Mouse (Mus musculus) gastrocnemius, postnatal 4 days (tissue): ENCODE results near the gene Tbcel. TPM values are rescaled to one million over a fixed set of nuclear protein-coding genes. Genes with fewer than 3 reads are reported as not detected.

Source experiments
- DNase-seq, 2 experiments: peaks; one replicate each; pipeline ENCODE4 v3.0.0; 2021 to 2022; ENCODE audit warnings: low spot score in 2 of 2, mixed read lengths in 2 of 2
- long read RNA-seq, 2 experiments: library from polyadenylated mRNA; stranded (forward); transcript quantifications; one replicate each; pipeline ENCODE4 v2.0.0; 2021
- total RNA-seq, 2 experiments: library from RNA; stranded (reverse); gene quantifications; 2 replicates each; pipeline ENCODE4 v1.2.3; 2021

Gene Tbcel
- total RNA-seq: 10 to 100 TPM; 23.2 to 26.4 TPM
- long read RNA-seq, experiment 1, full-length matches to known transcripts: 10 of 16 reads
- long read RNA-seq, experiment 1, partial matches to known transcripts: 0 of 16 reads
- long read RNA-seq, experiment 1, other reads (novel, unspliced or antisense): 6 of 16 reads
- long read RNA-seq, experiment 2, full-length matches to known transcripts: 4 of 11 reads
- long read RNA-seq, experiment 2, partial matches to known transcripts: 0 of 11 reads
- long read RNA-seq, experiment 2, other reads (novel, unspliced or antisense): 7 of 11 reads

DNA sequence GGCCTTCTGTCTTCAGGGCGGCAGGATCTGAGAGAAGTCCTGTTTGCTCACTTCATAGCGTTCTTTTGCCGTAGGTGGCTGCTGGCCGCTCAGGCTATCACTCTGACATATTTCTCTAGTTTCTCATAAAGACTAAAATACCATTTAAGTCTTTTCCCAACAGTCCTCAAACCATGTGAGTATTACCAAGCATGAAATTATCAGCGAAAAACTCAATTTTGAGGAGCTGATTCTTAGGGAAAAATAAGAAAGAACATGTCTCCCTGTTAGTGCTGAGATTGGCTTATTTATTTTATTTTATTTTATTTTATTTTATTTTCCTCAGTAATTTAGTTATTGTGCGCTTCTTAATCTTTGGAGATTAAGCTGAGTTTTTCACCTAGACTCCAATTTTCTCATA, at the start of gene Tbcel:
Gene Tbcel, minus strand, starts transcription at position 101 of the 400 bp plus-strand sequence.
- DNase-seq: no peak

DNA sequence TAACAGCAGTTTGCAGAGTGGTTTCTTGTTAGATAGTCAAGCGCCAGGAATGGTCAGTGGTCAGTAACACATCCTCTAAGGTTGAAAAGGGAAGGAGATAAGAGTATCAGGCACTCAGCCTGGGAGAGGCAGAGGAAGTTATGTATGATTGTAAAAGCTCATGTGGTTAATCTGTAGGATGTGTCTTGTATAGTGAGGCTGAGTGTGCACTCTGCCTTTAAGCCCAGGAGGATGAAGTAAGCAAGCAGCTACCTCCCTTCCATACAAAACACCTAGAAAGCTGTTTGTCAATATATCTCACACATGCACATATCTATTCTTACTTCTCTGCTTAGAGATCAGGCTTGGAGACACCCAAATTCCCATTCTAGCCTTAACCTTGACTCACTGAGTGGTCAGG, 47.6 kb upstream of the Tbcel start:
- DNase-seq: no peak

DNA sequence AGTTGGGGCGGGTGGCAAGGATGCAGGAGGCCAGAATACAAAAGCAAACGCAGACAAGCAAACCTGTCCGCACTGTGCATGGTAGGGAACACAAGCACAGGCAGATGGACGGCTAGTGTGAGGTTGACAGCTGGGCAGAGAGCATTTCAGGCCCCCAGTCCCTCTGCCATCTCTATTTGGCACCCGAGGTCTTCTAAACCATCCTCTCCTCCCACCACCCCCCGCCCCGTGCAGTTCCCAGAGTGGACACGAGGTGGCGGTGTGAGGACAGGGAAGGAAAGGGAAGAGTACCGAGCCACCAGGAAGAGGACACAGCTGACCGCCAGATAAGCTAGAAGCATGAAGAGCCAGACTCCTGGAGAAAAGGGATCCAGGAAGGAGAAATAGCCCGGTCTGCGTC, 42.5 kb upstream of the Tbcel start:
- peak; percentile 58 to 75 for DNase-seq

DNA sequence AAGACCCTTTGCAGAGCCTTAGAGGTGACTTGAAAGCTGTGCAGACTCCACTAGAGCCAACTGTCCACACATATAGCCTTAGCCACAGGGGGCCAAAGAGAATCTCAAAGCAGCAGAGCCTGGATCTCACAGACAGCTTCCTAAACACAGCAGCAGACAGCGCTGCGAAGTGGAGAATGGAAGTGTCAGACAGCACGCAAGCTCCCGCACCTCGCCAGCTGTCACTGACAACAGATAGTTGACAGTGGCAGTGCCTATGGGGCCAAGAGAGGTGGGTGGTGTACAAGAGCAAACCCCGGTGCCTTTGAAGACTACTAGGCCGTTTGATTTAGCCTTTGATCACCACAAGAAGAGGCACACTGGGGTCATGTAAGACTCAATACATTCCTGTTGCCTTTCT, 41.4 kb upstream of the Tbcel start:
- no peak for DNase-seq

DNA sequence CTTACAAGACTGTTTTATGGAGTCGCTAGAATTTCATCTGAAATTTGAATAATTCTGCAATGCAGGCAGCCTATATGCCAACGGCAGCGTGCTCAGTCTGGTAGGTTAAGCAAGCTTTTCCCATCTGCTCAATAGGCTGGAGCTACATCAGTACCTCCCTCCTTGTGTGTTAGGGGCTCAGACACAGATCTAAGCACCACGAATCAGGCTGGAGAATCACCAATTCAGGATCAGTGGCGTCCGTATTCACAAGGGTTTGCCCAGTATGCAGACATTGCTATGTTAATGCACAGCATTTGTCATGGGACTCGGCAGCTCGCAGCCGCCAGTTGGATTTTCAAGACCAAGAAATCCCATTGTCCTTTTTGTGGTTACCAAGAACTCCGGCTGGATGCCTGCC, 36.9 kb upstream of the Tbcel start:
- no peak for DNase-seq

DNA sequence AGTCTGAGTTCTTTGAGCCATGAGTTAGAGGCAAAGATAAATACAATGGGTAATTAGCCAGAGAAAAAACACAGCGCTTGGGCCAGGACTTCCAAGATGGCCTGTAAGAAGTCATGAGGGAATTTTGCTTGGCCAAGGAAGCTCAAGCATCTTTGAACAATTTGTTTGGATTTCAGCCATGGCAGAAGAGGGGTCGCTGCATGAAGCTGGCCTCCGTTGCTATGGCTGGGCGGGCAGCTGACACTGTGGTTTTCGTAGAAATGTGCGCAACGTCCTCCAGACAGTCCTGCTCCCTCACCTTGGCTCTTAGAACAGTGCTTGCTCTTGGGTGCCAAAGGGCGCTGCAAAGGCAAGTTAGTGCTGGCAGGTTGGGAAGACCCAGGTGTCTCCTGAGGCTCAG, 25.9 kb upstream of the Tbcel start:
- DNase-seq: no peak

DNA sequence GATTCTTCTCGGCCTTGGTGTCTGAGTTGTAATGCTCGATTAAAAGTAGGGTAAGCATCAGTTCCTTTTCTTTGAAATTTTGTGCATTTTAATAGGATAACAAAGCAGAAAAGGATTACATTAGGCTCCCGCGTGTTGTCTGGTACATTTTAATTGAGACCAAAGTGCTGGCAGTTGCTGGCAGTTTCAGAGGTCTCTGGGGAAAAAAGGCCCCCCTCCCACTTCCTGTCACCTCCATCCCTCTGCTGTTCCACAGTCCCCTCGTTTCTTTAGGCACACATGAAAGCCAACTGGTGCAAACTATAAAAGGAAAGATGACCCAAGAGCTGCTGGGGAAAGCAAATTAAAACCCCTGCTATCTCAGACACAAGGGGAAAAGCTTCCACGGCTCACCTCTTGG, 25.4 kb upstream of the Tbcel start:
- no peak for DNase-seq

DNA sequence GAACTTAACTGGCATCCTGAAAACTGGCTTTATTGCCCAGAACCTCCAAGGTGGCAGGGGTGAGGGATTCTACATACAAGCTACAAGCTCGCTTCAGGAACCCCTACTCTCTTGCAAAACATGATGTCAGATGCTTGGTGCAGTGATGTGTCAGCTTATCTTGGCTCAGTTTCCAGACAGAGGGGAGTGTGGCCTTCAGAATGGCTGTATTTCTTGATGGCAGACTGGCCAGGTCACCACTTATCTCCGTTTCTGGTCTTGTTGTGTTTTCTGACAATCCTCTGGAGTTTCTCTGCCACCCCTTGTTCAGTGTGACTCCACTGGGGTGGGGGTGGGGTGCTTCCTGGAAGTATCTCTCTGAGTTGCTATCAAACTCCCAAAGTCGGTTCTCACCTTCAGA, 24.3 kb upstream of the Tbcel start:
- DNase-seq: no peak

DNA sequence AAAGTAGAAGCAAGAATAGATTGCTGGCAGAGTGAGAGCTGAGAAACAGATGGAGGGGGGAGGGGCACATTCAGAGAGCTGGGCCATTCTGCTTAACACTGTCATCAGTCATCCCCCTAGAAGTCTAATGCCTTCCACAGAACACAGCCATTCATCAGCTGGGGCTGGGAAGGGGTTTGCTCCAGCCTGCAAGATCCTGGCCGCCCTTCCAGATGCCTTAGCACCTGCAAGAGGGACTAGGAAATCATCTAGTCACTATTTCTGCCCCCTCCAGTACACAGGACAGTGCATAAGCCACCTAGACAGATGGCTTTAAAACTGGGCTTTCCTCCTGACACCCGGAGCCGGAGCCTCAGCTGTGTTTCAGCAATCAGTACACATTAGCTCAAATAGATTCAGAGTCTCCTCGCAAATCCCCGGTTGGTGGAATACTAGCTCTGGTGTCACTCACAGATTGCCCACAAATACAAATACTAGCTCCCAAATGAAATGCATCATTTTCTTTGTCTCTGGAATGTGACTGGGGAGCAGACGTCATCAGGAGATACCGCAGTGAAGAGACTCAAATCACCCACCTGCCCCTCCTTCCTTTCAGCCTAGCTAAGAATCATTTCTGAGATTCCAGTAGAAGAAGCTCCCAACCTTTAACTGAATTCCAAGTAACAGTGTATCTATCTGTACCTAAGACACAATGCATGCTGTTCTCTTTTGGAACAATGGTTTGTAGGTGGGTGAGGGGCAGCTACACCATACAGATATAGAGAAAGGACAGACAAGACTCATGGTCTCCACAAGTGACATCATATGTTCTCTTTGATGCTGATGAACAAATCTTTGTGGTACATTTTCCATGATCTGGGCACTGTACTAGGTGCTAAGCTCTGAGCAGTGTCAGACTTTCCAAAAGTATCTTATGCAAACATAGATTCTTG, 22.9 kb upstream of the Tbcel start:
- no peak for DNase-seq

DNA sequence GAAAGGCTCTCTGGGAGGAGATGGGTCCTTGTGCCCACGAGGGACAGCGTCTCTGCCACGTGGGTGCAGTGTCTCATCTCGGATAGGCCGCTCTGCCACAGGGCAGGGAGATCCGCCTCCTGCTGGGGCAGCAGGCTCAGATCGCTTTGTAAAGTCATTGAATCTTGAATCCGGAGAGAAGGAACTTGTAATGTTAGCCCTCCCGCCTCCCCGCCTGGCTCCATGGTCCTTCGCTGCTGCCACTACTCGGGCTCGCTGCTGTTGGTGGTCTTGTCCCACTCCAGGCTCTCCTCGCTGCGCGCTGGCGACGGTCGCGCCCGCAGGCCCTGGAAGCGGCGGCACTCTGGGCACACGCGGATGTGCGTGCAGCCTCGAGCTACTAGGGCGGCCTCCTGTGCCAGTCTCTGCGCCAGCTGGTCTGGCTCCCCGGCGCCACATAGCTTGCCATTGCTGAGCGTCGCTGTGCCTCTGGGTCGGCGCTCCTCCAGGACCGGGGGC, 13.0 kb upstream of the Tbcel start:
- DNase-seq: peak; percentile 19 to 37

DNA sequence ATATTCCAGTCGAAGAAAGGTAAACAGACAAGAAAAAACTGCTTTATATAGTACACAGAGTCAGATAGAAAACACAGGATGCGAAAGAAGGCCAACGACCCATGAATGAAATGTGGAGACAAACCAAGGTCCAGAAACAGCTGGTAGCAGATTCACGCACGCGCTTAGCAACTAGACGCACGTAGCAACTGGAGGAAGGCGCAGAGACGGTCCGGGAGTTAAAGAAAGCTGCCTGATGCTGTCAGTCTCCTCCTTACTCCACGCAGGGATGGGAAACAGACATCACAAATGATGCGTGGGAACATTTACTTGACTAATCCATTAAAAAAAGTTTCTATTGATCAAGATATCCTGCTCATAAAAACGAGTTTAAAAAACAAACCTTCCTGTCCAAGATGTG, 10.6 kb upstream of the Tbcel start:
- DNase-seq: no peak

DNA sequence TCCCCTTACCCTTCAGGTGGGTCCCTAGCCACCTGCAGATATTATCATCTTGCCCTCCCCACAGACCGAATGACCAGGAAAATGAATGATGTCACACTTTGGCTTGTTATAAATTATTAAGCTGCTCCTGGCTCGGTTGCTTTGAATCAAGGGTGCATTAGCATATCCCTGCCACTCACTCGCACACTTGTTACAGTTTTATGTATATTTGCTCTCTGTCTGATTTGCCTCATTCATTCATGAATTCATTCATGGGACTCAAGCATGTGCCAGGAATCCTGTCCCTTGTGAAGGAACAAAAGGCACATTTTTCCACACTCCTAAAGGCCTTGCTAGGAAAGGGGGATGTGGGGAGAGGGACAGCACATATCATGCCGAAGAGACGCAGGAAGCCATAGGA, 5.5 kb upstream of the Tbcel start:
- DNase-seq: no peak

DNA sequence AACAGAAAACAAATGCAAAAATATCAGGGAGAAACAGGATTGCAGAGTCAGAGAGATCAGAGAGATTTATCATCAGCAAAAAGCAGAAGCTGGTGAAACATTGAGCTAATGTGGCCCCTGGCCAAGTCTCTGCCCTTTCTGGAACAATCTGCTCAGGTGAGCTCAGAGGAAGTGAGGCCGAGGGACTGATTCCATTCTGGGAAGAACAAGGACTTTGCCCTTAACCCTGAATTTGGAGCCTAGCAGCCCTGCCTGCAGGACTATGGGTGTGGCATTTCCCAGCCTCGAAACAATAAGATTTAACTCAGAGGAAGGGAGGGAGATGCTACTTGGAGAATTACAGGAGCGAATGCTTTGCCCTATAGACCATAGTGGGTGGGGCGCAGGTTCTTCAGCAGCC, 4.7 kb upstream of the Tbcel start:
- no peak for DNase-seq

DNA sequence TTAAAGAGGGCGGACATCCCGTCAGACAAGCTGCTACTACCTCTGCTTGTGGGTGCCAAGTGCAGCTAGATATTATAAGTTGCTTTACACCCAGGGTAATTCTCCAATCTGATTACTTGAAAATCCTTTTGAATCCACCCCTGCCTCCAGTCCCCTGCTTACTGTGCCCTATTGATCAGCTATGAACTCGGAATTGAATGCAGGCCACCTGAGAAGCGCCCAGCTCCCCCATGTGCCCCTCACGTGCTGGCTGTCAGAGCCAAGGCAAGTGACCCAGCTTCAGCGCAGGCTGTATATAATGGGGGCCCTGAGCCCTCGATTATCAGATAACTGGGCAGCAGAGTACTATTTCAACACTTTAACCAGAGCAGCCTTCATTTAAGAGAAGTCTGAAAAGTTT, 626 bp upstream of the Tbcel start:
- no peak for DNase-seq

DNA sequence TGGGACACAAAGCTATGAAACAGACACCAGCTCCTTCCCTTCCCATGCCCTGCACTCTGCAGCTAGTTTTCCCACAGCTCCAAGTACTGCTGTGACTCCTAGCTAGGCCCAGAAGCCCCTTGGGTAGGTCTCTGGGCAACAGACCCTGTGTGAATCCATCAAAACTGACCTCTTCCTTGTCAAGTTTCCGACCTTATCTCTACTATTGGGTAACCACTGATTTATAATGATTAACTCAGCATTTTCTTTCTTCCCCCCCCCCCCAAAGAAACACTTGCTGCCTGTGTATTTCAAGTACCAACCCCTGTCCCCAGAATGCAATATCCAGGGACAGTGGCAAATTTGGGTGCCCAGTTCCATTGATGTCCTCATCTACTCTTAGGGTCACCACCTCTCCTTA, 587 bp downstream of the Tbcel start:
- DNase-seq: no peak

DNA sequence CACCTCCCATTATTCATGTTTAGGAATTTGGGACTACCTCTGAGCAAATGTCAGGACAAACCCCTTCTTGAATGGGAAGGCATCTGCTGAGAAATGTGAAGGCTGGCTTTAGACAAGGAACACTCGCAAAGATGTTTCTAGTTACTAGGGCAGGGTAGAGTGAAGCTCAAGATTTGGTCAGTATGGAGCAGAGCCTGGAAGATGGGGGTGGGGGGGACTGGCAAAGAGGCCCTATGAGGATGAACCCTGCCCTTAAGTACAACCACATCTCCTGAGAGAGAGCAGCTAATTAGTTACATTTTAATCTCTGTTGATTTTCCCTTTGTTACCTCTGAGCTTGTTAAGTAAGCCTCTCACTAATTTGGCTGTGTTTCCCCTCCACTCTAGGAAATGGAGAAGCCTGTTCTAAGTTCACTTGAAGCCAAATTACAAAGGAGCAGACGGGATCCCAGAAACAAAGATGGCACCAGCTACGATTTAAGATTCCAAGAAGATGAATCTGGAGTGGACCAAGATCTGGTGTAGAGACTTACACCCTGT, 2.6 kb downstream of the Tbcel start:
- DNase-seq: no peak

DNA sequence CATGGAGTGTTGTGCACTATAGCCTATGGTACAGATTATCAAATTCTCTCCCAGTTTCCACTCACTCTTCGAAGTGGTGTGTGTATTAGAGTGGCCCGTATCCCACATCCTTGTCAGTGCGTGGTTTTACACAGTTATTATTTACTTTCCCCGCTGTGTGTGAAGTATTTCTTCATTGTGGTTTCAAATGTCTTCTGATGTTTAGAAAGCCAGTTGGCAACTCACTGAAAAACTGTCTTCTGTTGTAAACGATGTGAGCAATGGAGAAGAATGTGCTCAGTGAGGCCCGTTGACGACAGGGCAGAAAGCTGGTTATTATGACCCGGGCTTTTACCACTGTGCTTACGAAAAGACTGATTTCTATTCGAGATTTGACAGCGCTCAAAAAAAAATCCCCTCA, 3.0 kb downstream of the Tbcel start:
- no peak for DNase-seq

DNA sequence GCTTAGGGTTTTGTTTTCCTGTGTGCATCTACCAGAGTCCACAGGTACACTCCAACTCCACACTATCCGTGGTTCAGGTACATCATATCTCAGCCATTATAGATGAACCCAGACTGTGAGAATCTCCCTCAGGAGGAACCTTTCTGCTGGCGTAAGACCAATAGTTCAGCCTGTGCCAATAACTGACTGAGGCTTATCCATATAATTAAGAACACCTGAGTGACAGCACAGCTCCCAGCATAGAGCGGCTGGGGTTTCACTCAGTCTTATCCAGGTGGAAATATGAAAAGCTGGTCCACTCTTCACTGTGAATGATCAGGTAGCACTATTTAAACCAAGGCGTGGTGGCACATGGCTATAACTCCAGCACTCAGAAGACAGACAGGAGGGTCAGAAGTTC, 3.9 kb downstream of the Tbcel start:
- DNase-seq: no peak

DNA sequence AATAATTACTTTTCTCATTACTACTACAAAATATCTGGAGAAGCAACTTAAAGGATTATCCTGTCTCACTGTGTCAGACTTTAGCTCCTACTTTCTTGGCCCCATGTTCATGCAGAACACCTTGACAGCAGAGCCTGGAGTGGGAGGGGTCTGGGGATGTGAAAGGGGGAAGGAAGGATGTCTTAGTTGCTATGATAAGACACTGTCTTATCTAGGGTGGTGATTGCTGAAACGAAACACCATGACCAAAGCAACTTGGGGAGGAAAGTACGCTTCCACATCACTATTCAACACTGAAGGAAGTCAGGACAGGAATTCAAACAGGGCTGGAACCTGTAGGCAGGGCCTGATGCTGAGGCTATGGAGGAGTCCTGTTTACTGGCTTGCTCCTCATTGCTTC, 11.3 kb downstream of the Tbcel start:
- no peak for DNase-seq

DNA sequence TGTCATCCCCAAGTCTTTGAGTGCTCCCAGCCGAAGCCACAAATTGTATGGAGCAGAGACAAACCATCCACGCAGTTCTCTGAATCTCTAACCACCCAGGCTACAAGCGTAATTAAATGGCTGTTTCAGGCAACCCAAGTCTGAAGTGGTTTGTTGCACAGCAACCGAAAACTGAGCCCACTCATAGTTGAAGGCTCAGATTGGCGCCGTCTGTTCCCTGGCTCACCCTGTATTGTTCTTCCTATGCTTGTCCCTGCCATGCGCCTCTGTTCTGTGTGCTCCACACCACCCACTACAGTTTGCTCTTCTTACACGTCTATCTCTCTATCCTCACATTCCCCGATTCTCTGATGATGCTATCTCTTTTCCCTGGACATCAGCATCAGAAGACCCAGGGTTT, 15.8 kb downstream of the Tbcel start:
- no peak for DNase-seq

DNA sequence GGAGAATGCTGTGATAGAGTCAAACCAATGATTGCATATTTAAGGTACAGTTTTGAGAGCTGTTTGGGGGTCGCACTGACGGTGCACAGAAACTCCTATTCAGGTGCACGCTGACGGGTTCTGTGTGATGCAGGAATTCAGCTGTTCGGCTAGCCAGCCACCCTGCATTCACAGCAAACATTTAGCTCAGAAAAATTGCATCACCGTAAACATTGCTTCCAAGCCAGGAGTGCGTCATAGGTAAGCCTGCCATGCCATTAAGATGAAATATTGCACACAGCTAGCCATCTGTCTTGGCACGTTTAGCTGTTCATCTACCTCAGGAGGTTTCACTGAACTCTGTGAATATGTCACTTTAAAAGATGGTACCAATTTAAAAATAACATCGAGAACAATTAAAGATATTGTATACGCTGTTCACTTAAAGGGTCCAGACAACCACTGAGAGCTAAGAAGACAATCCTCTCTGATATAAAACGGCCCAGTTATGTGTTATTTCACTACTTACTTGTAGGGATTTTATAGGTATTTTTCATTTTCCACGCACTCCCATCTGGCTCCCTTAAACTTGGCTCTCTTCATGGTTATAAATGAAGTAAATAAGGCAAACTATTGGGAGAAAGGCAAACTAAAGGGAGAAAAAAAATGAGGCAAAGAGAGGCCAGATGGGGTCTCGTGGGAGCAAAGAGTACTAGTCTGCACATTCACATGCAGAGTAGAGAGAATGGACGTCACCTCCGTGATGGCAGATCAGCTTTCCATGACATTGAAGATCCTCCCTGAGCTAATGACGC, 16.8 kb downstream of the Tbcel start:
- DNase-seq: no peak
